Mouse (Mus musculus): ENCODE measurements around the gene Angel2. TPM values are rescaled to one million over a fixed set of nuclear protein-coding genes. Genes with fewer than 3 reads are reported as not detected.

Angel2 gene
- total RNA-seq, 2 experiments from 2014 or later: 52.6 to 58.6 TPM

- no peak for DNase-seq (ENCODE audit: low spot score in 2 of 2)
- intact Hi-C loops (cut with DNase I): no loop called here
Measured at GRCm38 (mm10) chr1:190974833-190975232, 49.9 kb downstream of the Angel2 start.

GRCm38 (mm10) chr1:190976887-190977573, 52.1 kb downstream of the Angel2 start:
- DNase-seq (ENCODE audit: low spot score in 2 of 2): no peak
- intact Hi-C loops (cut with DNase I): no loop called here

- intact Hi-C loops (cut with DNase I): no loop called here
- DNase-seq (ENCODE audit: low spot score in 2 of 2): no peak
Measured at GRCm38 (mm10) chr1:190978001-190978400, 53.1 kb downstream of the Angel2 start.

- intact Hi-C loops (cut with DNase I): no loop called here
- DNase-seq (ENCODE audit: low spot score in 2 of 2): peak in 1 of 2 experiments; percentile 13
Measured at GRCm38 (mm10) chr1:190978511-190979073, 53.7 kb downstream of the Angel2 start.

GRCm38 (mm10) chr1:190979100-190979563, 54.2 kb downstream of the Angel2 start, which contains the start of gene Vash2:
Gene Vash2 (minus strand): TSS chr1:190979296.
- DNase-seq (ENCODE audit: low spot score in 2 of 2): peak; percentile 51 to 62
- intact Hi-C loops (cut with DNase I): no loop called here

- no peak for DNase-seq (ENCODE audit: low spot score in 2 of 2)
- intact Hi-C loops (cut with DNase I): no loop called here
Measured at GRCm38 (mm10) chr1:190980470-190980869, 55.6 kb downstream of the Angel2 start.

- intact Hi-C loops (cut with DNase I): no loop called here
- DNase-seq (ENCODE audit: low spot score in 2 of 2): no peak
Measured at GRCm38 (mm10) chr1:190981412-190981811, 56.5 kb downstream of the Angel2 start.

GRCm38 (mm10) chr1:190989437-190990082, 64.6 kb downstream of the Angel2 start:
- intact Hi-C loops (cut with DNase I): no loop called here
- no peak for DNase-seq (ENCODE audit: low spot score in 2 of 2)

- peak in 1 of 2 experiments; percentile 19 for DNase-seq (ENCODE audit: low spot score in 2 of 2)
- intact Hi-C loops (cut with DNase I): no loop called here
Measured at GRCm38 (mm10) chr1:190995548-190995947, 70.6 kb downstream of the Angel2 start.

GRCm38 (mm10) chr1:190996346-190996877, 71.5 kb downstream of the Angel2 start:
- no peak for DNase-seq (ENCODE audit: low spot score in 2 of 2)
- intact Hi-C loops (cut with DNase I): no loop called here

Other genes with a start within 250 kb of the Angel2 start
- gene Rps6kc1, start 13.3 kb upstream of the Angel2 start, total RNA-seq (2021): 100 to 1,000 TPM; 108 to 116 TPM
- 1 to 10 TPM; 2.0 to 2.1 TPM for gene Vash2, start 54.2 kb downstream of the Angel2 start, total RNA-seq (2021)
- 10 to 100 TPM; 11.8 to 15.4 TPM for gene Flvcr1, start 101.0 kb downstream of the Angel2 start, total RNA-seq (2021)
- not detected for gene Spata45, start 111.5 kb downstream of the Angel2 start, total RNA-seq (2021)
- gene Tatdn3, start 137.8 kb downstream of the Angel2 start, total RNA-seq (2021): 10 to 100 TPM; 19.1 to 35.6 TPM
- gene Nsl1, start 137.9 kb downstream of the Angel2 start, total RNA-seq (2021): under 1 TPM; 0.52 to 0.96 TPM
- 1 to 10 TPM in 1 of 2 experiments, under 1 TPM in 1; 1.00 to 2.2 TPM for gene Batf3, start 172.7 kb downstream of the Angel2 start, total RNA-seq (2021)
- not detected for gene Fam71a, start 239.7 kb downstream of the Angel2 start, total RNA-seq (2021)

All from left cerebral cortex, postnatal 36 days (tissue).